Mouse (Mus musculus) right cerebral cortex, postnatal 4 days (tissue): Measurements from ENCODE around the gene Impg2.

ENCODE experiments used
- DNase-seq: peaks from one replicate; pipeline ENCODE4 v3.0.0-alpha.2; 2022

The Impg2 gene

DNA sequence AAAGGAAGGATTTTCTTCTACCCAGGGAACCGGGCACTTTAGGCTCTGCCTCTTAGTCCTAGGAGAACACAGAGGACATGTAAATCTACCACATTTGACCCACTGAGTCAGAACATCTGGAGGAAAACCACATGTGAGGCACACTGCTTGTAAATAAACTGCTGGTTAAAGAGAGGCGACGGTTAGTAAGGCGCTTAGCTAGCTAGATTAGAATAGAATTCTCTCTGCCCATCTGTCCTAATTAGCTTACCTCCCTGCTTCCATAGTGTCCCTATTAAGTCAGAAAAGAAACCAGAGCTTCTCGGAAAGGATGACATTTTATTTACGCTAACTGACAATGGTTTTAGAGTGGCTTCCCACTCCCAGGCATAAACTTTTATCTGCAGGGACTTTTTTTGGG lies at the start of gene Impg2:
Gene Impg2, plus strand, starts transcription at position 263 of the 400 bp plus-strand sequence.
- no peak for DNase-seq

GRCm38 (mm10) chr16:56163466-56163865 lies 40.6 kb upstream of the Impg2 start:
- DNase-seq = no peak

DNA sequence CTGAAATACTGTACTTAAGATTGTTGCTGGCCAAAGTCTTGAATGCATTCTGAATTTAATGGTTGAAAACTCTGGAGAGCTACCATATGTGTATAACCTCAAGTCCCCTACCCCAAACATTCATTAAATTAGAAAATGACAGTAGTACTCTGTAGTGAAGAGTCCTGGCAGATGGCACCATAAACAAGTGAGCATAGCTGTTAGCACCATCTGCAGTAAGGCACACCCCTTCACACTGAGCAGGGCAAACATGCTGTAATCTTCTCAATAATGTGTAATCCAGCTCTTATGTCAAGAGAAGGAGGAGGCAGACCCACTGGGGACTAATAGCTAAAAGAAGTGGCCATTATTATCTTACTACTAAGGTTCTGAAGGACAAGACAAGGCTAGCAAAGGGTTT lies 33.9 kb upstream of the Impg2 start:
- DNase-seq = no peak

- DNase-seq = peak; percentile 42
Measured at GRCm38 (mm10) chr16:56175867-56176581, 28.1 kb upstream of the Impg2 start.

- no peak for DNase-seq
Measured at GRCm38 (mm10) chr16:56186863-56187262, 17.2 kb upstream of the Impg2 start.

DNA sequence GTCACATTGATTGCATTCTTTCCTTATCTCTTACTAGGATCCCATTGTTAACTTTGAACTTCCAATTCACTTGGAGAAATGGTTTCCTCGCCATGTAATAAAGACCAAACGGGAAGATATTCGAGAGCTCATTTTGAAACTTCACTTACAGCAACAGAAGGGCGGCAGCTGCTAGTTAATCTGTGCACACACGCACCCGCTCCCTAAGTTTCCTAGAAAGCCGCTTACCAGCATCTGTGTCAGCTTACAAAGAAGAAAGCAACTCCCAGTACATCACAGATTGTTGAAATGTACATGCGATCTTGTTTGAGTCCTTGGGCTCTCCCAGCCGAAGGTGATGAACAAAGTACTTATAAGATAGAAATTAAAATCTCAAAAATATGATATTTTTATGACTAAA lies 15.9 kb upstream of the Impg2 start:
- DNase-seq = peak; percentile 29

DNA sequence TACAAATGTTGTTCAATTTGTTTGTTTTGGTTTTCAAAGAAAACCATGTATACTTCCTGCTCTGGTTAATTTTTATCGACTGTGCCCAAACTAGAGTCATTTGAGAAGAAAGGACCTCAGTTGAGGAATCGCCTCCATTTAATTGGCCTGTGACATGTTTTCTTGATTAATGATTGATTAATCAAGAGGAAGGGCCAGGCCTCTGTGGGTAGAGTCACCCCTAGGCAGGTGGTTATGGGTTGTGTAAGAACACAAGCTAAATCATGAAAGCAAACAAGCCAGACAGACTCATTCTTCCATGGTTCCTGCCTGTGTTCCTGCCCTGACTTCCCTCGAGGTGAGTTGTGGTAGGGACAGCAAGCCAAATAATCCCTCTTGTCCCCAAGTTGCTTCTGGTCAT lies 8.6 kb downstream of the Impg2 start:
- DNase-seq = no peak

DNA sequence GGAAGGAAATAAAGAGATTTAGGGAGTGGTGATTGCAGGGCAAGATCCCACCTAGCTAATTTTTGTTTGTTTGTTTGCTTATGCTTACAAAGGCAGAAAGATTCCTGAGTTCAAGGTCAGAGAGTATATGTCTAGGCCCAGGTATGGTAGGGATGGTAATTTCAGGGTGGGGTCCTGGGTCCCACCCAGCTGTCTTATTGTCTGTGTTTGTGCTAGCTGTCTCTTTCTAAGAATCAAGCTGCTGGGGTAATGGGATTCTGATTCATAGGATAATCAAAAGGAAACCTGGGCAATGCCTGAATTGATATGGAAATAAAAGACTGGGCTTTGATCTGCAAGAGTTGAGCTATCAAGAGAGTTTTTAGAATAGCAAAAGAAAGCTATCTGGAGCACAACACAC lies 23.6 kb downstream of the Impg2 start:
- DNase-seq = no peak

DNA sequence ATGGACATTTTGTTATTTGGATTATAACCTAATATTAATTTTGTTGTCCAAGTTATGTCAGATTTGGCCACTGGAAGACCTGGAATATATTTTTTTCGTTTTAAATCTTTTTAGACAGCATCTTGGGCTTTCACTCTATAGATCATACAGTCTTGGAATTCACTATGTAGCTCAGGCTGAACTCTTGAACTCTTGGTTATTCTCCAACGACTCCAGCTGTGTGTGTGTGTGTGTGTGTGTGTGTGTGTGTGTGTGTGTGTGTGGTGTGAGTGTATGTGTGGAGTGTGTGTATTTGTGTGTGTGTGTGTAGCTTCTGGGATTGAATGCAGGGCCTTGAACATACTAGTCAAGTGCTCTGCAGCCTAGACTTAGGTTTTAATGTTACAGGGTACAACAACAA lies 25.3 kb downstream of the Impg2 start:
- no peak for DNase-seq

GRCm38 (mm10) chr16:56231300-56231699 lies 27.2 kb downstream of the Impg2 start:
- DNase-seq = peak; percentile 34

GRCm38 (mm10) chr16:56232736-56233135 lies 28.6 kb downstream of the Impg2 start:
- no peak for DNase-seq

GRCm38 (mm10) chr16:56246031-56246430 lies 41.9 kb downstream of the Impg2 start:
- no peak for DNase-seq

DNA sequence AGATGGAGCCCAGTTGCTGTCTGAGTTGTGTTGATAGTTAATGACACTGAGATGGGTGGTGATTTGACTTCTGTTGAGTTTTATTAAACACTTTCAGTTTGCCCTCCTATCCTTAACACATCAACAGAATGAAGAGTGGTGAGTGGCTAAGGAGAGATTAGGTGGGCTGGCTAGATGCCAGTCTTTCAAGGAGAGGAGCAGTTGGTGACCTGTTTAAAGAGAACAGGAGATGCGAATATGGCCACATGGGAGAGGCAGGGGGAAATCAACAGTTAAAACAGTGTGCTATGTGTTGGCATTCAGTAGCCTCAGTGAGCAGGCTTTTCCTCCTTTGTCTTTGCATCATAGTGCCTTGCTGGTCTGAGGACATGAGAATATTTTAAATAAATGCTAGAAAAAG lies 69.8 kb downstream of the Impg2 start:
- DNase-seq = no peak

DNA sequence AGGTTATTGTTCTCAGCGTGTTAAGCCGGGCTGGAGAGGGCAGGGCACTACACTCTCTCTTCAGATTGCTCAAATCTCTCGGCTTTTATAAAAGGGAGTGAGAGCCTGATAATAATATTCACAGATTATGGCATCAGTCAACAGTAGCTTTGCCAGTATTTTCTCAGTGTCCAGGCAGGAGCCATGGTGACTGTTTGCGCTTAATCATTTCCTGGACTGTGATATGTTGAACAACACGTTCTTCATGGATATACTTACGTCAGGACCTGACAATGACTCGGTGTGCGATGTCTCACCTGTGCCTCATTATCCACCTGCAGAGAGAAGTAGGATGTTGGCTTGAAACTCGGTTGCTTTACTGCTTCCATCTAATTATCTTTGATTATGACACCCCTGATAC lies 74.9 kb downstream of the Impg2 start:
- no peak for DNase-seq

- DNase-seq = no peak
Measured at GRCm38 (mm10) chr16:56279752-56280151, 75.6 kb downstream of the Impg2 start.

- no peak for DNase-seq
Measured at GRCm38 (mm10) chr16:56281336-56281735, 77.2 kb downstream of the Impg2 start.

DNA sequence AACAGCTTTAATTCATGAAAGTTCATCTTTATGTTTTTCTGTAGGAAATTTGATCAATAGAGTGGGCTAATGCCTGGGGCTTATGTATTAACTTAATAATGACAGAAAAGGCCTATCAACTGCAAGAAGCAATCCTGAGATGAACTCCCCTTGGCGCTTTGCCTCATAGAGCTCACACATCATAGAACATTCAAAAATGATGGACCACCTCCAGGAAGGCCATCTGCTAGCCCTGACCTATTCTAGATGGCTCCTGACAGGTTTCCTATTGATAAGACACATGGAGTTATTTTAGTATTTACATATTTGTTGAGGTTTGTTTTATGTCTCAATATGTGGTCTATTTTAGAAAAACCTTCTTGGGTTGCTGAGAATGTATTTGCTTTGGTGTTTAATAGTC lies 79.2 kb downstream of the Impg2 start:
- no peak for DNase-seq

GRCm38 (mm10) chr16:56283873-56284272 lies 79.8 kb downstream of the Impg2 start:
- DNase-seq = no peak

- DNase-seq = no peak
Measured at GRCm38 (mm10) chr16:56286076-56286475, 82.0 kb downstream of the Impg2 start.

GRCm38 (mm10) chr16:56286977-56287376 lies 82.9 kb downstream of the Impg2 start:
- no peak for DNase-seq

DNA sequence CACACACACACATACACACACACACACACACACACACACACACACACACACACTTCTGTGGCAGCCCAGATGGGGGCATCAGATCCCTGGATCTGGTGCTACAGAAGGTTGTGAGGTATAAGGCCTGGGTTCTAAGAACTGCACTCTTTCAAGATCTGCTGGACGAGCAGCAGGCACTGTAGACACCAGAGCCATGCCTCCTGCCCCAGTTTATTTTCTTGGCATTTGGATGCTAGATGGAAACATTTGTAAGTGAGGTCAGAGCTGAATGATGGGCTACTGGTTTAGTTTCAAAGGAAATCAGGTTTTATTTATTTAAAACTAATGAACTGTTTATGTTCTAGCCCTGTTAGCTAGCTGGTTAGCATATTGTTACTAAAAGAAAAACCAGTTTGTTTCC lies 90.8 kb downstream of the Impg2 start:
- DNase-seq = no peak

- no peak for DNase-seq
Measured at GRCm38 (mm10) chr16:56295888-56296648, 92.0 kb downstream of the Impg2 start.

- DNase-seq = no peak
Measured at GRCm38 (mm10) chr16:56298248-56298647, 94.1 kb downstream of the Impg2 start.

GRCm38 (mm10) chr16:56298836-56299235 lies 94.7 kb downstream of the Impg2 start:
- no peak for DNase-seq

DNA sequence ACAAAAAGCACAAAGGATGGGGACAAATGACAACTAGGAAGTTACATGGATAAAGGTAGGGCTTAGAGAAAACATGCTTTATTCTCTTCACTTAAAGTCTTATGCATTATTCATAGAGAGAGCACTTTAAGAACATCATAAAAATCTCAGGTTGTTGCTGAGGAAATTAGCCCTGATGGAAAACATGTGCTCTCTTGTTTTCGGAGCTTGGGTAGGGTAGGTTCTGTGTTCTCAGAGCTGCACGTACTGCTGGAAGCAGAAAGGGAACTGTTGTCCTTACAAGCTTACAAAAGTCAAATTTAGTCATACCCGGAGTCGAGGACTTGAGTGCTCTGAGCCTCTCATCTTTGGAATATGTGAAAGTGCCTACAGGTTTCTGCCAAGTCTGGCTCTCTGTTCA lies 98.9 kb downstream of the Impg2 start:
- no peak for DNase-seq
